Mouse (Mus musculus): ENCODE results near the gene Ly6g6e. TPM values are rescaled to one million over a fixed set of nuclear protein-coding genes. Genes with fewer than 3 reads are reported as not detected.

Ly6g6e gene
- polyA plus RNA-seq, 1 experiment from 2014 or later: 0.72 TPM

DNA sequence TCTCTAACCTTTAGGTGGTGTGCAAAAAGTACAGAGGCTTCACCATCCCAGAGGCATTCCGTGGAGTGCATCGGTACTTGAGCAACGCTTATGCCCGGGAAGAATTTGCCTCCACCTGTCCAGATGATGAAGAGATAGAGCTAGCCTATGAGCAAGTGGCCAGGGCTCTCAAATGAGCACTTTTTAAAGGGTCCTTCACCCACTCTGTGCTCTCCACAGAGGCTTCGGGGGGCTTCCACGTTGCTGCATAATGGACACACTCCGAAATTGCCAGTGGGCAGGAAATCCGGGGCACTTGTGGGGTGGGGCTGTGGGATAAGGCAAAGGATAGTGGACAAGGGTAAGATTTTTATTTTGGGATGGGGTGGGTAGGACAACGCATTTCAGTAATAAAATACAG, 18.4 kb upstream of the Ly6g6e start:
- Histone ChIP-seq H3K4me1 (ENCODE audit: control insufficient read depth, insufficient read depth, low read length) (peaks cover 17% of the 10 kb centered on the region), H3K36me3 (ENCODE audit: control insufficient read depth, insufficient read depth) (peaks cover 59% of the 10 kb centered on the region), H3K4me3 (ENCODE audit: low read length) (peak overlapping the region; percentile 85), H3K27ac (ENCODE audit: low read length) (peak overlapping the region; percentile 97), H3K9ac (ENCODE audit: low read length) (no peak overlapping the region), H3K9me3 (replicated peaks; ENCODE audit: control insufficient read depth, low read length) (no peaks in the 10 kb centered on the region), H3K27me3 (ENCODE audit: control insufficient read depth, insufficient read depth, low read length) (no peaks in the 10 kb centered on the region), H3K4me2 (ENCODE audit: low read depth, low read length) (peak overlapping the region; percentile 89; the same call in 1 of the 2 replicates)
- WGBS: 53% methylated on average over 9 of the region's 9 CpGs
- ATAC-seq (replicated peaks; ENCODE audit: extremely low read depth, insufficient read depth, low FRiP score): no peak

DNA sequence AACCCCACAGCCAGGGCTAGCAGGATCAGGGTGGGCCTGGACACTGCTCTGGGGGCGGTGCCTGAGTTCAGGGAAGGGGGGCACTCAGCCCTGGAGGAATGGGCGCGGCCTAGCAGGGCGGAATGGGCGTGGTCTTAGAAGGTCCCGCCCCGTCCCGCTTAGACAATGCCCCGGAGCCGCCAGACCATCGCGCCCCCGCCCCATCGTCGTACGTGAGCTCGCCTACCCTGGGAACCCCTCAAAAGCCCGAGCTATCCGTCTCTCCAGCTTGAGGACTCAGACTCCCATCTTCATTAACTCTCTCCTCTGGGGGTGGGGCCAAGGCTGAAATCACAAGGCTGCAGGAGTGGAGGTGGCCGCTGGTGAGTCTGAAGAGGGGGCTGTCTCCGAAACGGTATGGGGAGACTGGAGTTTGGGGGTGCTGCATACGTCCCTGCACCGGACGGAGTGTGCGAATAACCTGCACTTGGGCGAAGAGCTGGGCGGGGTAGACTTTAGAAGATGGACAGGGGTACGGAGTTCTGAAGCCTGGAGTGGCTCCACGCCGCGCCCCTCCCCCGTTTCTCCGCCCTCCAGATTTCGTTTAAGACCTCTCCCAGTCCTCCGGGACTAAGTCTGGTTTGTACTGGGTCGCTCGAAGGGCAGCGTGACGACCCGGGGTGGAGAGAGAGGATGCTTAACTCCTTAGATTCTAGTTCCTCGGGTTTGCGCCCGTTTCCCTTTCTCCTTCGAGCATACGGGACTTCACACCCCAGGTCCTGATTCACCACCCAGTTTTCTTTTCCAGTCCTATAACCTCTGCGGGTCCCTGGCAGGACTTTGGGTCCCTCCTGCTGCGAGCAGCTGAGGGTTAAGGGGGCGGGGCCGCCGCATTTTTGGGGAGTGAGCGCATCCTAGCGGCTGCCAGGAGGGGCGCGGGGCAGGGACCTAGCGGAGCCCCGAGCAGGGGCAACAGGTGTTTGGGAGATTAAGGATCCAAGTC, 17.5 kb upstream of the Ly6g6e start, which contains the start of gene Ddah2:
Ddah2 (plus strand) TSS at position 125 of the 982 bp plus-strand sequence.
- Histone ChIP-seq H3K9me3 (replicated peaks; ENCODE audit: control insufficient read depth, low read length) (no peaks in the 10 kb centered on the region), H3K27me3 (ENCODE audit: control insufficient read depth, insufficient read depth, low read length) (peaks cover 5% of the 10 kb centered on the region), H3K4me2 (ENCODE audit: low read depth, low read length) (peak within 1 kb of the TSS; percentile 89), H3K4me1 (ENCODE audit: control insufficient read depth, insufficient read depth, low read length) (peaks cover 17% of the 10 kb centered on the region), H3K4me3 (ENCODE audit: low read length) (peak within 1 kb of the TSS; percentile 85), H3K27ac (ENCODE audit: low read length) (peak within 1 kb of the TSS; percentile 97), H3K36me3 (ENCODE audit: control insufficient read depth, insufficient read depth) (peaks cover 50% of the 10 kb centered on the region), H3K9ac (ENCODE audit: low read length) (peak within 1 kb of the TSS; percentile 90)
- under 1% methylated on average over 56 of the region's 57 CpGs for WGBS
- peak; percentile 93 for ATAC-seq (replicated peaks; ENCODE audit: extremely low read depth, insufficient read depth, low FRiP score)

GRCm38 (mm10) chr17:35060071-35060470, 16.6 kb upstream of the Ly6g6e start:
- Histone ChIP-seq H3K27ac (ENCODE audit: low read length) (peak overlapping the region; percentile 97), H3K27me3 (ENCODE audit: control insufficient read depth, insufficient read depth, low read length) (peaks cover 11% of the 10 kb centered on the region), H3K4me3 (ENCODE audit: low read length) (peak overlapping the region; percentile 85), H3K36me3 (ENCODE audit: control insufficient read depth, insufficient read depth) (peaks cover 43% of the 10 kb centered on the region), H3K4me1 (ENCODE audit: control insufficient read depth, insufficient read depth, low read length) (peaks cover 19% of the 10 kb centered on the region), H3K9me3 (replicated peaks; ENCODE audit: control insufficient read depth, low read length) (no peaks in the 10 kb centered on the region), H3K4me2 (ENCODE audit: low read depth, low read length) (peak overlapping the region; percentile 89), H3K9ac (ENCODE audit: low read length) (peak overlapping the region; percentile 90)
- 32% methylated on average over 14 of the region's 14 CpGs for WGBS
- ATAC-seq (replicated peaks; ENCODE audit: extremely low read depth, insufficient read depth, low FRiP score): no peak

DNA sequence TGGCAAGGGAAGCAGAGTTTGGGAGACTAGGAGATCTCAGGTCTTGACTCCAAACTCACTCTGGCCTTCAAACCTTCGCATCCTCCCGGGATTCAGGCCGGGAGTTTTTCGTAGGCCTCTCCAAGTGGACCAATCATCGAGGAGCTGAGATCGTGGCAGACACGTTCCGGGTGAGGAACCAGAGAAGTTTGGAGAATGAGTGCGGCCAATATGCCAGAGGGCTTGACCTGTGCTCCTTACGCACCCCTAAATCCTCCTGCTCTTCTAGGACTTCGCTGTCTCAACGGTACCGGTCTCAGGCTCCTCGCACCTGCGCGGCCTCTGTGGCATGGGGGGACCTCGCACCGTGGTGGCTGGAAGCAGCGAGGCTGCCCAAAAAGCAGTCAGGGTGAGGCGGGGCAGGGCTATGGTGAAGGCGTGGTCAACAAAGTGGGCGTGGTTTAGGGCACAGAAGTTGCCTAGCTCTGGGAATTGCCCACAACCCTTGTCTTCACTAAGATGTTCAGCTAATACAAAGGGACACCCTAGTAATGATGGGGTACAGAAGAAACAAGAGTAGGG, 15.9 kb upstream of the Ly6g6e start:
- peak overlapping the region; percentile 85 for H3K4me3 ChIP-seq (ENCODE audit: low read length)
- peaks cover 22% of the 10 kb centered on the region for H3K4me1 ChIP-seq (ENCODE audit: control insufficient read depth, insufficient read depth, low read length)

GRCm38 (mm10) chr17:35061299-35061698, 15.4 kb upstream of the Ly6g6e start:
- WGBS: 80% methylated on average over 8 of the region's 8 CpGs
- H3K4me3 ChIP-seq (ENCODE audit: low read length): no peak overlapping the region
- H3K4me2 ChIP-seq (ENCODE audit: low read depth, low read length): no peak overlapping the region
- peaks cover 20% of the 10 kb centered on the region for H3K4me1 ChIP-seq (ENCODE audit: control insufficient read depth, insufficient read depth, low read length)
- ATAC-seq (replicated peaks; ENCODE audit: extremely low read depth, insufficient read depth, low FRiP score): no peak
- H3K9me3 ChIP-seq (replicated peaks; ENCODE audit: control insufficient read depth, low read length): no peaks in the 10 kb centered on the region
- H3K27ac ChIP-seq (ENCODE audit: low read length): no peak overlapping the region
- H3K9ac ChIP-seq (ENCODE audit: low read length): no peak overlapping the region
- peaks cover 17% of the 10 kb centered on the region for H3K27me3 ChIP-seq (ENCODE audit: control insufficient read depth, insufficient read depth, low read length)
- peaks cover 31% of the 10 kb centered on the region for H3K36me3 ChIP-seq (ENCODE audit: control insufficient read depth, insufficient read depth)

More for the DNA sequence above, 15.9 kb upstream of the Ly6g6e start:
- ATAC-seq (replicated peaks; ENCODE audit: extremely low read depth, insufficient read depth, low FRiP score): no peak
- Histone ChIP-seq H3K36me3 (ENCODE audit: control insufficient read depth, insufficient read depth) (peaks cover 36% of the 10 kb centered on the region), H3K27ac (ENCODE audit: low read length) (no peak overlapping the region), H3K4me2 (ENCODE audit: low read depth, low read length) (peak overlapping the region; percentile 89), H3K27me3 (ENCODE audit: control insufficient read depth, insufficient read depth, low read length) (peaks cover 12% of the 10 kb centered on the region), H3K9ac (ENCODE audit: low read length) (no peak overlapping the region), H3K9me3 (replicated peaks; ENCODE audit: control insufficient read depth, low read length) (no peaks in the 10 kb centered on the region)
- WGBS: 69% methylated on average over 22 of the region's 22 CpGs

GRCm38 (mm10) chr17:35063466-35063865, 13.2 kb upstream of the Ly6g6e start:
- Histone ChIP-seq H3K4me3 (ENCODE audit: low read length) (no peak overlapping the region), H3K9me3 (replicated peaks; ENCODE audit: control insufficient read depth, low read length) (no peaks in the 10 kb centered on the region), H3K36me3 (ENCODE audit: control insufficient read depth, insufficient read depth) (peaks cover 12% of the 10 kb centered on the region), H3K9ac (ENCODE audit: low read length) (no peak overlapping the region), H3K27me3 (ENCODE audit: control insufficient read depth, insufficient read depth, low read length) (peaks cover 28% of the 10 kb centered on the region), H3K27ac (ENCODE audit: low read length) (no peak overlapping the region), H3K4me1 (ENCODE audit: control insufficient read depth, insufficient read depth, low read length) (peaks cover 20% of the 10 kb centered on the region), H3K4me2 (ENCODE audit: low read depth, low read length) (no peak overlapping the region)
- ATAC-seq (replicated peaks; ENCODE audit: extremely low read depth, insufficient read depth, low FRiP score): no peak
- WGBS: 77% methylated on average over 3 of the region's 3 CpGs

GRCm38 (mm10) chr17:35064378-35064877, 12.3 kb upstream of the Ly6g6e start:
- 31% methylated on average over 10 of the region's 10 CpGs for WGBS
- Histone ChIP-seq H3K9me3 (replicated peaks; ENCODE audit: control insufficient read depth, low read length) (no peaks in the 10 kb centered on the region), H3K27me3 (ENCODE audit: control insufficient read depth, insufficient read depth, low read length) (peaks cover 28% of the 10 kb centered on the region), H3K27ac (ENCODE audit: low read length) (no peak overlapping the region), H3K9ac (ENCODE audit: low read length) (no peak overlapping the region), H3K36me3 (ENCODE audit: control insufficient read depth, insufficient read depth) (peaks cover 11% of the 10 kb centered on the region; the same call in 1 of the 2 replicates), H3K4me2 (ENCODE audit: low read depth, low read length) (peak overlapping the region; percentile 74), H3K4me1 (ENCODE audit: control insufficient read depth, insufficient read depth, low read length) (peaks cover 20% of the 10 kb centered on the region), H3K4me3 (ENCODE audit: low read length) (peak overlapping the region; percentile 47)
- ATAC-seq (replicated peaks; ENCODE audit: extremely low read depth, insufficient read depth, low FRiP score): no peak

GRCm38 (mm10) chr17:35064951-35065947, 11.5 kb upstream of the Ly6g6e start, which contains the start of gene Ly6g6c:
Gene Ly6g6c (plus strand): TSS chr17:35065388.
- Histone ChIP-seq H3K36me3 (ENCODE audit: control insufficient read depth, insufficient read depth) (peaks cover 11% of the 10 kb centered on the region; the same call in 1 of the 2 replicates), H3K9ac (ENCODE audit: low read length) (peak within 1 kb of the TSS; percentile 50; the same call in 1 of the 2 replicates), H3K4me3 (ENCODE audit: low read length) (peak within 1 kb of the TSS; percentile 47), H3K9me3 (replicated peaks; ENCODE audit: control insufficient read depth, low read length) (no peaks in the 10 kb centered on the region), H3K27me3 (ENCODE audit: control insufficient read depth, insufficient read depth, low read length) (peaks cover 28% of the 10 kb centered on the region), H3K4me1 (ENCODE audit: control insufficient read depth, insufficient read depth, low read length) (peaks cover 15% of the 10 kb centered on the region), H3K4me2 (ENCODE audit: low read depth, low read length) (peak within 1 kb of the TSS; percentile 74), H3K27ac (ENCODE audit: low read length) (no peak within 1 kb of the TSS)
- peak; percentile 35; the same call in 1 of the 2 replicates for ATAC-seq (replicated peaks; ENCODE audit: extremely low read depth, insufficient read depth, low FRiP score)
- 3% methylated on average over 48 of the region's 48 CpGs for WGBS
